Mouse (Mus musculus): ENCODE measurements at regions not wholly inside any gene's neighbourhood (a gene's known extent, or its start where the extent isn't known, plus 50 kb on each side); places are given as distances from the start of the nearest gene placed in this dataset.

GRCm38 (mm10) chr4:100616161-100616915 lies 137.7 kb downstream of the Ube2u start:
- no peak for DNase-seq (ENCODE audit: low spot score)

- no peak for DNase-seq (ENCODE audit: low spot score)
Observed at GRCm38 (mm10) chr4:100616916-100617488, 138.4 kb downstream of the Ube2u start.

- no peak for DNase-seq (ENCODE audit: low spot score)
Observed at GRCm38 (mm10) chr4:100624656-100625055, 146.0 kb downstream of the Ube2u start.

- no peak for DNase-seq (ENCODE audit: low spot score)
Observed at GRCm38 (mm10) chr4:100626551-100626950, 147.9 kb downstream of the Ube2u start.

GRCm38 (mm10) chr4:100634388-100634787 lies 142.1 kb upstream of the Cachd1 start:
- no peak for DNase-seq (ENCODE audit: low spot score)

GRCm38 (mm10) chr4:100637597-100637996 lies 138.9 kb upstream of the Cachd1 start:
- DNase-seq (ENCODE audit: low spot score) = no peak

GRCm38 (mm10) chr4:100661154-100661553 lies 115.3 kb upstream of the Cachd1 start:
- DNase-seq (ENCODE audit: low spot score) = no peak

GRCm38 (mm10) chr4:100664619-100665264 lies 111.7 kb upstream of the Cachd1 start:
- DNase-seq (ENCODE audit: low spot score) = no peak

GRCm38 (mm10) chr4:100670553-100670952 lies 105.9 kb upstream of the Cachd1 start:
- DNase-seq (ENCODE audit: low spot score) = no peak

GRCm38 (mm10) chr4:100674916-100675315 lies 101.6 kb upstream of the Cachd1 start:
- no peak for DNase-seq (ENCODE audit: low spot score)

GRCm38 (mm10) chr4:100683757-100684156 lies 92.7 kb upstream of the Cachd1 start:
- DNase-seq (ENCODE audit: low spot score) = no peak

GRCm38 (mm10) chr4:100700002-100700401 lies 76.5 kb upstream of the Cachd1 start:
- no peak for DNase-seq (ENCODE audit: low spot score)

- DNase-seq (ENCODE audit: low spot score) = no peak
Observed at GRCm38 (mm10) chr4:100700418-100700817, 76.1 kb upstream of the Cachd1 start.

- no peak for DNase-seq (ENCODE audit: low spot score)
Observed at GRCm38 (mm10) chr4:100705960-100706359, 70.5 kb upstream of the Cachd1 start.

- no peak for DNase-seq (ENCODE audit: low spot score)
Observed at GRCm38 (mm10) chr4:100707125-100707524, 69.3 kb upstream of the Cachd1 start.

GRCm38 (mm10) chr4:100708247-100708646 lies 68.2 kb upstream of the Cachd1 start:
- no peak for DNase-seq (ENCODE audit: low spot score)

- DNase-seq (ENCODE audit: low spot score) = no peak
Observed at GRCm38 (mm10) chr4:100714240-100714639, 62.2 kb upstream of the Cachd1 start.

GRCm38 (mm10) chr4:100717601-100718000 lies 58.9 kb upstream of the Cachd1 start:
- no peak for DNase-seq (ENCODE audit: low spot score)

GRCm38 (mm10) chr4:100722532-100722931 lies 53.9 kb upstream of the Cachd1 start:
- peak; percentile 49 for DNase-seq (ENCODE audit: low spot score)

- no peak for DNase-seq (ENCODE audit: low spot score)
Observed at GRCm38 (mm10) chr4:100723053-100723452, 53.4 kb upstream of the Cachd1 start.

GRCm38 (mm10) chr4:100725811-100726210 lies 50.7 kb upstream of the Cachd1 start:
- no peak for DNase-seq (ENCODE audit: low spot score)

GRCm38 (mm10) chr4:100726496-100726895 lies 50.0 kb upstream of the Cachd1 start:
- DNase-seq (ENCODE audit: low spot score) = no peak

All from testis, postnatal 14 days (tissue).